Mouse (Mus musculus): ENCODE data around the gene Acad11.

The Acad11 gene

GRCm38 (mm10) chr9:104146683-104147082 is 83.5 kb downstream of the Acad11 start:
- DNase-seq (ENCODE audit: low read depth, low spot score): no peak

DNA sequence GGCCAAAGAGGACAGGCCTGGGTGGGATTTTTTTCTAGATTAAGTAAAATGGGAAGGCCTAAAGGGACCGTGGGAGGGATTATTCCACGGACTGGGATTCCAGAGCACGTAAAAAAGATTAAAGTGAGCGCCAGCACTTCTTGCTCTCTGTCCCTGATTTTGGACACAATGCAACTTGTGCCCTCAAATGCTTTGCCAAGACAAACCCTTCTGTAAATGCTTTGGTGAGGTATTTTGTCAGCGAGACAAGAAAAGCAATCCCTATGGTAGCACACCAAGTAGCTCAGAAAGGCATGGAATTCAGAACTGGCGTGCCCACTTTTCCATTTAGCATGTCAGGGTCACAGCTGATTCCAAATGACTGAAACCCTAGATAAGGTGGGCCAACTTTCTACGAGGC is 85.8 kb downstream of the Acad11 start:
- DNase-seq (ENCODE audit: low read depth, low spot score): no peak

DNA sequence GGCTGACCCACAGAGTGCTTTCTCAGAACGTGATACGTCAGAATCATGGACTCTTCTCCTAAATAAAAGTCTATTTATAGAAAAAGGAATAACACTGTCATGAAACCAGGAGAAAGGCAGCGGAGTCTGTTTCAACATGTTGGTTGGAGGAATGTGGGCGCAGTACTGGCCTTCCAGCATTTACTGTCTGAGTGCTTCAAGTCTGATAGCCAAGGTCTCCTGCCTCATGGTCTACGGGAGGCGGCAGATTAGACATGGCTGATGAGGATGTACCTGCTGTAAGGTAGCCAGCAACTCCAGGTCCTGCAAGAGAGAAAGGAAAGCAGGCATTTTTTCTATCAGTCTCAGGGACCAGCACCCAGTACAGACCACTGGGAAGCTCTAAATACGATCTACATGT is 88.9 kb downstream of the Acad11 start:
- DNase-seq (ENCODE audit: low read depth, low spot score): no peak

GRCm38 (mm10) chr9:104155100-104155715 is 92.0 kb downstream of the Acad11 start:
- no peak for DNase-seq (ENCODE audit: low read depth, low spot score)

DNA sequence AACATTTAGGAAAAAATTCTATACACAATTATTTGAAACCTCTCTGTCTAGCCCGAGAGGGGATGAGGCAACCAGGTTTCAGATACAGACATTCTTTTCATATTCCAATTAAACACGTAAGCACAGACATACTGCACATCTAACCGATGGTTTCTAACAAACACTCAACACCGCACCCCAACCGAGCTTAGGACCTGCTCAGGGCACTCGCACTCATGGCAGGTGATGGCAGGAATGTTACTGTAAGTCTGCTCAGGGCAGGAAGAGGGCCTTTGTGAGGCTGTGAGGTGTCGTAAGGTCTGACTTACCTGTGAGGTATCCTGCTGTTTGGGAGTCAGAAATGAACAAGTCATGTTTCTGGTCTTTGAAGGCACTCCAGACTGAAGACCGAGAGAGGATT is 93.3 kb downstream of the Acad11 start:
- no peak for DNase-seq (ENCODE audit: low read depth, low spot score)

GRCm38 (mm10) chr9:104157291-104157690 is 94.1 kb downstream of the Acad11 start:
- no peak for DNase-seq (ENCODE audit: low read depth, low spot score)

- no peak for DNase-seq (ENCODE audit: low read depth, low spot score)
Measured at GRCm38 (mm10) chr9:104161117-104161516, 97.9 kb downstream of the Acad11 start.

DNA sequence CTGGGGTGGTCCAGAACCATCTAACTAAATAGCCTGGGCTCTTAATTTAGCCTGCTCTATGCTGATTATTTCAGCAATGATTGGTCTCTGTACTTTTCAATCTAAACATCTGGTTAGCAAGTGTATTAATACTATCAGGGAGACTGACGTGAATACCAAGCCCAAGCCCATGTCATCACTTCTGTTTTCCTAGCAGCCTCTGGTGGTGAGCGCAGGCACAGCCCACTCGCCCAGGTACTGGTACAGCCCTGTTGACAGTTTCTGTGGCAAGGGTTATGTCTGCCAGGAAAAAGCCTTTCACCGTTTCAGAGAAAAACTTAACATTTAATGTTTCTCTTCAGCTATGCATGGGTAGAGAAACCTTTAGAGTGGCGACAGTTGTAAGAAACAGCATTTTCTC is 101.0 kb downstream of the Acad11 start:
- DNase-seq (ENCODE audit: low read depth, low spot score): no peak

DNA sequence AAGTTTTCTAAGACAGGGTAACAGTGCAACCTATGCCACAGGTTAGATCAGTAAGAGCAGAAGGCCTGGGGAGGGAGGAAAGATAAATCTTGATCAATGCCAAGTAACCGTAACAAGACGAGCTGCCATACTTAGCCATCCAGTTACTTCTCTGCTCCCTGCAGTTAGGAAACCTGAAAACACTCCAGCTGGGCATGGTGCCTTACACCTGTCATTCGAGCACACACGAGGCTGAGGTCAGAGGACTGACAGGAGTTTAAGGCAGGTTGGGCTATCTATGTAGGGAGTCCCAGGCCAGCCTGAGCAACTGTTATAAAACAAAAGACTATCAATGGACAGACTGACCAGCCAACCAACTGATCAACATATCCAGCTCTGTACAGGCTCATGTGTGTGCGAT is 102.7 kb downstream of the Acad11 start:
- no peak for DNase-seq (ENCODE audit: low read depth, low spot score)

DNA sequence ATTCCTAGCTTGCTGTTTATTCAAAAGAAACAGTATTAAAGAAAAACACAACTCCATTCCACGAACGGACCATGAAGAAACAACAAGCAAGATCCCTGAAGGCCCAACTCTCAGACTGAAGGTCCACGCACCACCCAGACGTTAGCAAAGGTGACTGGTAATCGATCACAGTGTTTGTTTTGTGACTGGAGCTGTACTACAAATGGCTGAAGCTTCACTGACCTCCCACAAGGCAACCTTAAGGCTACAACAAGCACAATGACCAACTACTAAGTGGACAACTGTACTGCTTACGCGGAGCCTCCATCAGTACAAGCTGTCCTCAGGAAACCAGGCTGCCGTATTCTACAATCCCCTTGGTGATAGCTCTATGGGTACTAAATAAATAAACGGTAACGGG is 106.8 kb downstream of the Acad11 start:
- DNase-seq (ENCODE audit: low read depth, low spot score): no peak

DNA sequence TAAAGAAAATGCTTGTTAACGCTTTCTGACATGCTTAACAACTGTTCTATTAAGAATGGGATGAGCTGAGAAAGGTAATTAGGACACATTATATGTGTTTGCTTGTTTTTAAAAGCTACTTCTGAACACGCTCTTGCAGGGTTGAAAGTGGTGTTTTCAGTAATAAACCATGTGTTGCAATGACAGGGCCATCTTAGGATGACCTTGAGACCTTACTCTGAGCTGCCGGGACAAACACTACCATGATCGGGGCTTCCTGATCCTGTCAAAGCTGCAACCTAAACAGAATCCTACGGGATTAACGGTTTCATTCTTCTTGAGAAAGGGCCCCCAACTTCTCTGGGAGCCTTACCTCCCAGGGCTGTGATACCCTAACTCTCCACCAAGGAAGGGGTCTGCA is 108.5 kb downstream of the Acad11 start:
- no peak for DNase-seq (ENCODE audit: low read depth, low spot score)

DNA sequence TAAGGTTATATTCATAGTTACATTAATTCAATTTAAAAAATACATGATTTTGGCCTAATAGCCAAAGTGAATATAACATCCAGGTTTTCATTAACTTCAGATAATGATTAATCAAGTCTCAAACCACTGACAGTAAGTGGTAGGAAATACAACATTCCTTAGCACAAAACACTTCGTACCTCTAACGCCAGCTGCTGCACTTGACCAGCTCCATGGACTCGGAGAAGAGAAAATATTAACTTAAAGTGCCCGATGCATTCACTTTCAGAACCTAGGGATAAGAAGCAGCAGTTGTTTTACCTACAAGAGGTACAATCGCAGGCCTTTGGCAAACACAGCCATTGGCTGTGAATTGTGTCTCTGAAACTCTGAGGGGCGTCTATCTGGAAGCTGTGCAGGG is 109.2 kb downstream of the Acad11 start:
- no peak for DNase-seq (ENCODE audit: low read depth, low spot score)
